Mouse (Mus musculus) heart, adult 18-20 months (tissue): ENCODE data around the gene Fhl1. TPM values are rescaled to one million over a fixed set of nuclear protein-coding genes. Genes with fewer than 3 reads are reported as not detected.

Experiments
- total RNA-seq, 2 experiments: library from RNA; stranded (reverse); gene quantifications; 2 replicates each; pipeline ENCODE4 v1.2.3; 2021

The Fhl1 gene
- total RNA-seq, 2 experiments from 2014 or later, result 118 to 138 TPM

Other genes with a start within 250 kb of the Fhl1 start
- not detected for gene Gm10477, start 207.0 kb upstream of the Fhl1 start, total RNA-seq
- not detected for gene Gm648, start 182.2 kb upstream of the Fhl1 start, total RNA-seq
- 10 to 100 TPM; 31.8 to 32.2 TPM for gene Mmgt1, start 133.7 kb upstream of the Fhl1 start, total RNA-seq
- 10 to 100 TPM; 23.5 to 26.9 TPM for gene Slc9a6, start 122.0 kb upstream of the Fhl1 start, total RNA-seq
- gene Map7d3, start 90.5 kb downstream of the Fhl1 start, total RNA-seq, result under 1 TPM; 0.22 to 0.28 TPM
- not detected for gene Adgrg4, start 138.4 kb downstream of the Fhl1 start, total RNA-seq